Mouse (Mus musculus) E14TG2a.4 (cell line): Measurements from ENCODE around the gene Ndufa13.

Experiments used
- CTCF ChIP-seq: conservative IDR thresholded peaks from 2 replicates; pipeline ENCODE4 v1.5.1; 2014; ENCODE audit warnings: low read length
- NANOG ChIP-seq: IDR thresholded peaks from 2 replicates; pipeline ENCODE4 v1.6.1; 2014; ENCODE audit warnings: borderline replicate concordance, low read length, mixed read lengths
- POU5F1 ChIP-seq: IDR thresholded peaks from 2 replicates; pipeline ENCODE4 v1.6.1; 2014; ENCODE audit warnings: low read length, borderline replicate concordance

DNA sequence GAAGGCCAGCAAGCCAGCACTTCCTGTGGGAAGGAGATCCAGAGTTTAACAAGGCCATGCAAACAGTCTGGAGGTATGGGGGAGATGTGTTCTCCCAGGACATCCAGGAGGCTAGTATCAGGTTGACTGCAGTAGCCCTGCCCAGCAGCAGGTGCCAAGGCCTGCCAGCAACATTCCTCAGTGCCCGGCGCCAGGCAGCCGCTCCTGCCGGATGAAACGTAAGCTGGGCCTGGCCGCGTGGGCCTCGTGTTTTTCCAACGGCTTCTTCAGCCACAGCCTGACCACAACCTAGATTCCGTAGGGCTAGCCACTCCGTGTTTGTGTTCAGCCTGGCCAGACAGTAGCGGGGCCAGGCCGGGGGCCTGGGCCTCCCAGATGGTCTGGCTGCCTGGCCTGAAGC is 27.7 kb downstream of the Ndufa13 start:
- no peak for TF ChIP-seq CTCF
- TF ChIP-seq NANOG = no peak
- TF ChIP-seq POU5F1 = no peak
